Mouse (Mus musculus): ENCODE data around the gene Grin2a. TPM values are rescaled to one million over a fixed set of nuclear protein-coding genes. Genes with fewer than 3 reads are reported as not detected.

The Grin2a gene
- polyA plus RNA-seq, 1 experiment from 2014 or later = not detected

- TF ChIP-seq CTCF (IDR thresholded peaks at IDR 0.05; ENCODE audit: low read depth) = peak; percentile 10; the same call in 1 of the 2 replicates
- no peak for TF ChIP-seq EP300 (IDR thresholded peaks at IDR 0.05; ENCODE audit: low read depth)
- DNase-seq (no peak), ATAC-seq (no peak)
- Histone ChIP-seq H3K4me1 (ENCODE audit: insufficient read depth) (no peaks in the 10 kb centered on the region), H3K9me3 (ENCODE audit: low read length) (no peaks in the 10 kb centered on the region), H3K36me3 (replicated peaks; ENCODE audit: insufficient read depth, low read length) (no peaks in the 10 kb centered on the region), H3K27me3 (ENCODE audit: insufficient read depth, low read length) (no peaks in the 10 kb centered on the region), H3K9ac (replicated peaks) (no peak overlapping the region), H3K27ac (ENCODE audit: low read depth) (no peak overlapping the region), H3K4me2 (ENCODE audit: low read depth, low read length) (no peak overlapping the region), H3K4me3 (ENCODE audit: low read depth, low read length) (no peak overlapping the region)
- 63% methylated on average over 3 of the region's 3 CpGs for WGBS (ENCODE audit: insufficient replicate concordance)
Observed at GRCm38 (mm10) chr16:9865710-9866109, 129.7 kb downstream of the Grin2a start.

GRCm38 (mm10) chr16:9865039-9865438 is 130.3 kb downstream of the Grin2a start:
- H3K9ac ChIP-seq (replicated peaks) = no peak overlapping the region
- H3K27me3 ChIP-seq (ENCODE audit: insufficient read depth, low read length) = no peaks in the 10 kb centered on the region
- no peak for ATAC-seq
- TF ChIP-seq CTCF (IDR thresholded peaks at IDR 0.05; ENCODE audit: low read depth) = no peak
- no peak for TF ChIP-seq EP300 (IDR thresholded peaks at IDR 0.05; ENCODE audit: low read depth)
- DNase-seq = no peak
- WGBS (ENCODE audit: insufficient replicate concordance) = 64% methylated on average over 4 of the region's 4 CpGs
- no peak overlapping the region for H3K4me2 ChIP-seq (ENCODE audit: low read depth, low read length)
- no peaks in the 10 kb centered on the region for H3K4me1 ChIP-seq (ENCODE audit: insufficient read depth)
- no peaks in the 10 kb centered on the region for H3K9me3 ChIP-seq (ENCODE audit: low read length)
- no peaks in the 10 kb centered on the region for H3K36me3 ChIP-seq (replicated peaks; ENCODE audit: insufficient read depth, low read length)
- H3K27ac ChIP-seq (ENCODE audit: low read depth) = no peak overlapping the region
- H3K4me3 ChIP-seq (ENCODE audit: low read depth, low read length) = no peak overlapping the region

- ATAC-seq (no peak), DNase-seq (no peak)
- H3K4me2 ChIP-seq (ENCODE audit: low read depth, low read length) = no peak overlapping the region
- H3K27ac ChIP-seq (ENCODE audit: low read depth) = no peak overlapping the region
- TF ChIP-seq CTCF (IDR thresholded peaks at IDR 0.05; ENCODE audit: low read depth) = no peak
- TF ChIP-seq EP300 (IDR thresholded peaks at IDR 0.05; ENCODE audit: low read depth) = no peak
- no peaks in the 10 kb centered on the region for H3K27me3 ChIP-seq (ENCODE audit: insufficient read depth, low read length)
- H3K4me3 ChIP-seq (ENCODE audit: low read depth, low read length) = no peak overlapping the region
- no peak overlapping the region for H3K9ac ChIP-seq (replicated peaks)
- H3K9me3 ChIP-seq (ENCODE audit: low read length) = no peaks in the 10 kb centered on the region
- H3K36me3 ChIP-seq (replicated peaks; ENCODE audit: insufficient read depth, low read length) = no peaks in the 10 kb centered on the region
- WGBS (ENCODE audit: insufficient replicate concordance) = 59% methylated on average over 2 of the region's 2 CpGs
- no peaks in the 10 kb centered on the region for H3K4me1 ChIP-seq (ENCODE audit: insufficient read depth)
Observed at GRCm38 (mm10) chr16:9857758-9858157, 137.6 kb downstream of the Grin2a start.

- no peak overlapping the region for H3K9ac ChIP-seq (replicated peaks)
- TF ChIP-seq EP300 (IDR thresholded peaks at IDR 0.05; ENCODE audit: low read depth) (no peak), CTCF (IDR thresholded peaks at IDR 0.05; ENCODE audit: low read depth) (no peak)
- no peak for DNase-seq
- H3K9me3 ChIP-seq (ENCODE audit: low read length) = no peaks in the 10 kb centered on the region
- H3K4me1 ChIP-seq (ENCODE audit: insufficient read depth) = no peaks in the 10 kb centered on the region
- no peak overlapping the region for H3K27ac ChIP-seq (ENCODE audit: low read depth)
- no peaks in the 10 kb centered on the region for H3K36me3 ChIP-seq (replicated peaks; ENCODE audit: insufficient read depth, low read length)
- no peak overlapping the region for H3K4me3 ChIP-seq (ENCODE audit: low read depth, low read length)
- H3K4me2 ChIP-seq (ENCODE audit: low read depth, low read length) = no peak overlapping the region
- no peak for ATAC-seq
- H3K27me3 ChIP-seq (ENCODE audit: insufficient read depth, low read length) = no peaks in the 10 kb centered on the region
- 77% methylated on average over 12 of the region's 12 CpGs for WGBS (ENCODE audit: insufficient replicate concordance)
Observed at GRCm38 (mm10) chr16:9851265-9851988, 143.9 kb downstream of the Grin2a start.

- no peak overlapping the region for H3K4me2 ChIP-seq (ENCODE audit: low read depth, low read length)
- no peak overlapping the region for H3K4me3 ChIP-seq (ENCODE audit: low read depth, low read length)
- no peak for TF ChIP-seq EP300 (IDR thresholded peaks at IDR 0.05; ENCODE audit: low read depth)
- ATAC-seq (no peak), DNase-seq (no peak)
- no peaks in the 10 kb centered on the region for H3K4me1 ChIP-seq (ENCODE audit: insufficient read depth)
- H3K9me3 ChIP-seq (ENCODE audit: low read length) = no peaks in the 10 kb centered on the region
- no peak overlapping the region for H3K9ac ChIP-seq (replicated peaks)
- WGBS (ENCODE audit: insufficient replicate concordance) = 40% methylated on average over 3 of the region's 3 CpGs
- no peak overlapping the region for H3K27ac ChIP-seq (ENCODE audit: low read depth)
- no peaks in the 10 kb centered on the region for H3K36me3 ChIP-seq (replicated peaks; ENCODE audit: insufficient read depth, low read length)
- no peaks in the 10 kb centered on the region for H3K27me3 ChIP-seq (ENCODE audit: insufficient read depth, low read length)
Observed at GRCm38 (mm10) chr16:9841496-9841895, 153.9 kb downstream of the Grin2a start.

- Histone ChIP-seq H3K27me3 (ENCODE audit: insufficient read depth, low read length) (no peaks in the 10 kb centered on the region), H3K9me3 (ENCODE audit: low read length) (no peaks in the 10 kb centered on the region), H3K4me2 (ENCODE audit: low read depth, low read length) (no peak overlapping the region), H3K9ac (replicated peaks) (no peak overlapping the region), H3K4me1 (ENCODE audit: insufficient read depth) (no peaks in the 10 kb centered on the region), H3K4me3 (ENCODE audit: low read depth, low read length) (no peak overlapping the region), H3K36me3 (replicated peaks; ENCODE audit: insufficient read depth, low read length) (no peaks in the 10 kb centered on the region), H3K27ac (ENCODE audit: low read depth) (no peak overlapping the region)
- 32% methylated on average over 8 of the region's 8 CpGs for WGBS (ENCODE audit: insufficient replicate concordance)
- TF ChIP-seq CTCF (IDR thresholded peaks at IDR 0.05; ENCODE audit: low read depth) (no peak), EP300 (IDR thresholded peaks at IDR 0.05; ENCODE audit: low read depth) (no peak)
- DNase-seq (no peak), ATAC-seq (no peak)
Observed at GRCm38 (mm10) chr16:9836542-9836941, 158.8 kb downstream of the Grin2a start.
